Mouse (Mus musculus) layer of hippocampus, adult 18-20 months (tissue): ENCODE results near the gene Ddc. TPM values are rescaled to one million over a fixed set of nuclear protein-coding genes. Genes with fewer than 3 reads are reported as not detected.
A peak's percentile ranks its signal among the peaks of the same experiment; 100 is the strongest.

ENCODE experiments used
- DNase-seq, 2 experiments: peaks; one replicate each; pipeline ENCODE4 v3.0.0; 2022; ENCODE audit warnings: low spot score in 2 of 2
- long read RNA-seq: library from polyadenylated mRNA; stranded (forward); transcript quantifications from one replicate; pipeline ENCODE4 v2.0.0, GENCODE M21; 2021
- total RNA-seq, 2 experiments: library from RNA; stranded (reverse); gene quantifications; 2 replicates each; pipeline ENCODE4 v1.2.3; 2021

Ddc gene
- total RNA-seq = 1 to 10 TPM; 7.7 to 8.1 TPM
- long read RNA-seq = 0 reads

- DNase-seq = no peak
Measured at GRCm38 (mm10) chr11:11897645-11898357, at the start of gene Ddc. Ddc (minus strand) TSS chr11:11898144.

GRCm38 (mm10) chr11:11945766-11946165 is 47.8 kb upstream of the Ddc start:
- DNase-seq = no peak

GRCm38 (mm10) chr11:11944814-11945213 is 46.9 kb upstream of the Ddc start:
- no peak for DNase-seq

GRCm38 (mm10) chr11:11944082-11944349 is 46.1 kb upstream of the Ddc start:
- no peak for DNase-seq

- no peak for DNase-seq
Measured at GRCm38 (mm10) chr11:11943240-11944081, 45.5 kb upstream of the Ddc start.

- no peak for DNase-seq
Measured at GRCm38 (mm10) chr11:11942320-11943217, 44.6 kb upstream of the Ddc start.

GRCm38 (mm10) chr11:11940833-11941681 is 43.1 kb upstream of the Ddc start:
- DNase-seq = no peak

- DNase-seq = no peak
Measured at GRCm38 (mm10) chr11:11939611-11940010, 41.7 kb upstream of the Ddc start.

GRCm38 (mm10) chr11:11938591-11938990 is 40.6 kb upstream of the Ddc start:
- DNase-seq = no peak

- no peak for DNase-seq
Measured at GRCm38 (mm10) chr11:11937340-11938030, 39.5 kb upstream of the Ddc start.

- DNase-seq = no peak
Measured at GRCm38 (mm10) chr11:11934808-11935207, 36.9 kb upstream of the Ddc start.

- DNase-seq = peak in 1 of 2 experiments; percentile 59
Measured at GRCm38 (mm10) chr11:11932102-11932789, 34.3 kb upstream of the Ddc start.

- no peak for DNase-seq
Measured at GRCm38 (mm10) chr11:11931688-11932087, 33.7 kb upstream of the Ddc start.

- no peak for DNase-seq
Measured at GRCm38 (mm10) chr11:11930527-11930926, 32.6 kb upstream of the Ddc start.

GRCm38 (mm10) chr11:11929059-11929458 is 31.1 kb upstream of the Ddc start:
- no peak for DNase-seq

- DNase-seq = no peak
Measured at GRCm38 (mm10) chr11:11928586-11928985, 30.6 kb upstream of the Ddc start.

GRCm38 (mm10) chr11:11923900-11924299 is 26.0 kb upstream of the Ddc start:
- no peak for DNase-seq

- no peak for DNase-seq
Measured at GRCm38 (mm10) chr11:11923345-11923744, 25.4 kb upstream of the Ddc start.

- DNase-seq = no peak
Measured at GRCm38 (mm10) chr11:11922106-11922505, 24.2 kb upstream of the Ddc start.
